Mouse (Mus musculus): Measurements from ENCODE around the gene Htt. TPM values are rescaled to one million over a fixed set of nuclear protein-coding genes. Genes with fewer than 3 reads are reported as not detected.

Gene Htt
- total RNA-seq, 2 experiments from 2014 or later = 7.1 to 8.1 TPM

Small RNA genes lying within 50 kb of the gene (microRNA-seq; reads per million reads assigned to microRNA genes)
- 0 reads per million in 2 experiments for gene Mir467g

Other genes with a start within 250 kb of the Htt start
- gene Tnip2, start 247.7 kb upstream of the Htt start, total RNA-seq (2021) = 1 to 10 TPM; 2.4 to 2.7 TPM
- gene Sh3bp2, start 235.9 kb upstream of the Htt start, total RNA-seq (2021) = 1 to 10 TPM; 1.6 to 2.0 TPM
- gene Add1, start 188.1 kb upstream of the Htt start, total RNA-seq (2021) = 10 to 100 TPM; 79.1 to 93.4 TPM
- 1 to 10 TPM; 6.9 to 9.2 TPM for gene Mfsd10, start 124.5 kb upstream of the Htt start, total RNA-seq (2021)
- 10 to 100 TPM in 1 of 2 experiments, 1 to 10 TPM in 1; 8.0 to 11.3 TPM for gene Nop14, start 101.6 kb upstream of the Htt start, total RNA-seq (2021)
- gene Grk4, start 101.4 kb upstream of the Htt start, total RNA-seq (2021) = under 1 TPM; 0.64 to 0.96 TPM
- under 1 TPM; 0.10 to 0.29 TPM for gene Msantd1, start 146.3 kb downstream of the Htt start, total RNA-seq (2021)
- 1 to 10 TPM; 7.1 to 8.6 TPM for gene Rgs12, start 187.7 kb downstream of the Htt start, total RNA-seq (2021)